Mouse (Mus musculus): ENCODE measurements around the gene Gatad2b. TPM values are rescaled to one million over a fixed set of nuclear protein-coding genes. Genes with fewer than 3 reads are reported as not detected.

The Gatad2b gene
- polyA plus RNA-seq (2015; fragmentation: Illumina TruSeq; extraction: RNeasy Lipid Tissue Mini Kit (QIAGEN cat#74804); ENCODE audit: low read depth, low replicate concordance) = 30.8 TPM

DNA sequence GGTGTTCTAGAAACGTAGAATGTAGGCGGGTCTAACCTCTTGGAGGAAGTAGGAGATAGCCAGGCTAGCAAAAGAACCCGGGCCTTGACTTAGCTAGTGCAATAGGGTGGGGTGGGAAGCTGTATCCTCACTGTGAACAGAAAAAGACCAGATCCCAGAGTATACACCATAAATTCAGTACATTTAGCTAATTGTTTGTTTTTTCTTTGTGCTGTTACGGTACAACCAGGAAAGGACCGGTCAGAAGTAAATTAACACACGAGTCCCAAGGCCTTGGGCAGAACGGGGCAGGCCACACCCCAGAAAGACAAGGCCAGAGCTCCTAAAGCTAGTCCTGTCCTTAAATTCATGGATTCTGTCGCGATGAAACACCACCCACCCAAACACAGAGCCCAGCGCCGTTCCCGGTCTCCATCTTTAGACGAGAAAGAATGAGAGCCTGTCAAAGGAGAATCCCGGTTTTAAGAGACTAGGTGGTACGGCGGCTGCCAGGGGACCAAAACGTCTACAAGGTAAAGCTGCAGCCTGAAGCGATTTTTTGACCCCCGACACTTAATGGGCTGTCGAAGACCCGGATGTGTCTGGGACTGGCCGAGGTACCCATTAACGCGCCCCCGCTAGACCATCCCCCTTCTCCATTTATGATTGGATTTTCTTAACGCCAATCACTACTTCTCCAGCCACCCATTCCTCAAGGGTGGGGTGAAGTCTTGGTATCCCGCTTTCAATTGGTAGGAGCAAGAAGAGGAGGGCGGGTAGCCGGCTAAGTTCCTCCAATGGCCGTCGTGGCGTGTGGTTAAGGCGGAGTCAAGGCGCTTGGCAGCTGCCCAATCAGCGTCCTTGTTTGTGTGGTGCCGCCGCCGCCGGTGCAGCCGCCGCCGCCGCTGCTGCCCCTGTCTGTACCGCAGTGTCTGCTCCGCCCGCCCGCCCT, at the start of gene Gatad2b:
Gene Gatad2b (plus strand): TSS at position 834 of the 931 bp plus-strand sequence.

DNA sequence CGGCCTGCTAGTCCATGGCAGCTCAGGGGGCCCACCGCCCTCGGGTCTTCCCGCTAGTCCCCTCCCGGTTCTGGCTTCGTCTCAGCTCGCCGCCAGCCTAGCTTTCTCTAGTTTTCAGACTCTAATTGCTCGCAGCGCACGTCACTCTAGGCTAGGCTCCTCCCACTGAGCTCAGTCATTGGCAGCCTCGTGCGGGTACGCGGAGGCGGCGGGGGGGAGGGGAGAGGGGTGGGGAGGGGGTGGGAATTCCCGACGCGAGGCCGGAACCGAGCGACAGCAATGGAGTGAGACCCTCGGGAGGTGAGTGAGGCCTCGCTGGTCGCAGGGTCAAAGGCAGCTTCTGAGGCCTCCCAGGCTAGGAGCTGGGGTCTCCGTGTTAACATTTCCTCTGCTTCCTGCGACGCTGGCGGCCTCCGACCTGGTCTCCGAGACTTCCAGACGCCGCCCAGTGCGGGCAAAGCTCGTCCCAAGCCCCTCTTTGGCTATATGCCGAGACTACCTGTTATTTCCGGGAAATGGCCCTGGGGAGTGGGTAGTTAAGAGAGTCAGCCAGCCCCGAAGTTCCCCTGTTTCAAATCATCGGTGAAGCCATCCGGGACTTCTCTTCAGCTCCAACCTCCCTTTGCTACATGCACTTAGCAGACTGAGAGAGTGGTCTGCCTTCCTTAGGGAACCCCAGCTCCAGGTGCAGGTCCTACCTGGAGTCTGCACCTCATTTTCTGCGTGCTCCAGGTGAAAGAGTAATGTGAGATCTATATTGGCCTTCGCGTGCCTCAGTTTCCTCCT, 44.8 kb upstream of the Gatad2b start, which contains the start of gene Slc39a1:
Gene Slc39a1 (plus strand): TSS at position 213 of the 786 bp plus-strand sequence.

DNA sequence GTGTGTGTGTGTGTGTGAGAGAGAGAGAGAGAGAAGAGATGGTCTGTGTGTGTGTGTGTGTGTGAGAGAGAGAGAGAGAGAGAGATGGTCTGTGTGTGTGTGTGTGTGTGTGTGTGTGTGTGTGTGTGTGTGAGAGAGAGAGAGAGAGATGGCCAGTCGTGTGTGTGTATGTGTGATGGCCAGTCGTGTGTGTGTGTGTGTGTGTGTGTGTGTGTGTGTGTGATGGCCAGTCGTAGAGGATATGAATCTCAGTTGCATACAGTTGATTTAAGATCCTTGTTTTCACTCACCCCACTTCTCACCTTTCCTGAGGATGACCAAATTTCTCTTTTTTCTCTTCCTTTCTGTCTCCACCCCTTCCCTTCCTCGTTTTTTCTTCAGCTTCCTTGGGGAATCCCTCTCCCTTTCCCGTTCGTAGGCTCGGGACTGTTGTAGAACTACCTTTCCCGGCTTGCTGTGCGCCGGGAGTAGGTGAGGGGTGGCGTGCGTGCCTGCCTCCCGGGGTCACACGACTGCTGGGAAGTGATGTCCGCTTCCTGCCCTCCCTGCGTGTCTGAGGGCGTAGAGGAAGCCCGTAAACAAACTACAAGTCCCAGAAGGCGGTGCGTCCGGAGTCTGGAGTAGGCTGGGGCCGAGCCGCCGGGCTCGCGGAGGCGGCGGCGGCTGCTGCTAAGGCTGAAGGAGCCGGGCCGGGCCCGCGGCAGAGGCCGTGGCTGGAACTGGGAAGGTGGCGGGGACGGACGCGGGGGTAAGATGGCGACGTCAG, 39.1 kb upstream of the Gatad2b start, which contains the start of gene Crtc2:
Gene Crtc2 (plus strand): TSS at position 511 of the 766 bp plus-strand sequence.

DNA sequence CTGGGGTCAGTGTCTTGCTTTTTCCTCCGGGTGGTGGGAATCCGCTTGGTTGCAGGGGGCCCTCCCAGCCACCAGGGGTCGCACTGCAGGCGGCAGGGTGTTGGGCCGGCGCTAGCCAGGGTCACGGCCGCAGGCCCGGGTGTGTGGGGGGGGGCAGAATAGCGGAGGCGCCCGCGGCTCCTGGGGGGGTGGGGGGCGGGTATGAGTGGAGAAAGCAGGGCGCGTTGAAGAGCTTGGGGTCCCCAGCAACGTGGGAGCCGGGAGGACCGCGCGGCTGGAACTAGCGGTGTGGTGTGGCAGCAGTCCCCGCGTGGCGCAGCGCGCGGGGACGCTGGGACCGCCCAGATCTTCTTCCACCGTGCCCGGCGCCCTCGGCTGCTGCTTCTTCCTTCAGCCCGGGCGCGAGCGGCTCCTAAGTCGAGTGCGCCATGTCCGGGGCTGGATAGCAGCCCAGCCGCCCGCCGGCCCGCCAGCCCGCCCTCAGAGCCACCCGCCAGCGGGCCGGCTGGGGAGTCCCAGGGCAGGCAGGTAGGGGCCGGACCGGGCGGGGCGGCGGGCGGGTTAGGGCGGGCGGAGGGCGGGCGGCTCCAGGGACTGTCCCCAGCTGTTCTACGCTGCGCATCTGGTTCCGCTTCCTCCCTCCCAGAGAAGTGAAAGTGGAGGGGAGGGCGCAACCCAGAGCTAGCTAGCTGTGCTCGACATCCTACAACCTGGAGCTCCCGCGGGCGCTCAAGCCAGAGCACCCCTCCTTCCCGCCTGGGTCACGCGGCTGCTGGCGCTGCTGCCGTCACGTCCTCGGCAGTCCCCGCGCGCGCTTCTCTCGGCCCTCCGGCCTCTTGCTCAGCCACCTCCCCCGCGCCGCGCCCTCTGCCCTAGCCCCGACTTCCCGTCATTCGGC, 27.7 kb upstream of the Gatad2b start, which contains the start of gene Dennd4b:
Gene Dennd4b (plus strand): TSS at position 152 of the 898 bp plus-strand sequence.

DNA sequence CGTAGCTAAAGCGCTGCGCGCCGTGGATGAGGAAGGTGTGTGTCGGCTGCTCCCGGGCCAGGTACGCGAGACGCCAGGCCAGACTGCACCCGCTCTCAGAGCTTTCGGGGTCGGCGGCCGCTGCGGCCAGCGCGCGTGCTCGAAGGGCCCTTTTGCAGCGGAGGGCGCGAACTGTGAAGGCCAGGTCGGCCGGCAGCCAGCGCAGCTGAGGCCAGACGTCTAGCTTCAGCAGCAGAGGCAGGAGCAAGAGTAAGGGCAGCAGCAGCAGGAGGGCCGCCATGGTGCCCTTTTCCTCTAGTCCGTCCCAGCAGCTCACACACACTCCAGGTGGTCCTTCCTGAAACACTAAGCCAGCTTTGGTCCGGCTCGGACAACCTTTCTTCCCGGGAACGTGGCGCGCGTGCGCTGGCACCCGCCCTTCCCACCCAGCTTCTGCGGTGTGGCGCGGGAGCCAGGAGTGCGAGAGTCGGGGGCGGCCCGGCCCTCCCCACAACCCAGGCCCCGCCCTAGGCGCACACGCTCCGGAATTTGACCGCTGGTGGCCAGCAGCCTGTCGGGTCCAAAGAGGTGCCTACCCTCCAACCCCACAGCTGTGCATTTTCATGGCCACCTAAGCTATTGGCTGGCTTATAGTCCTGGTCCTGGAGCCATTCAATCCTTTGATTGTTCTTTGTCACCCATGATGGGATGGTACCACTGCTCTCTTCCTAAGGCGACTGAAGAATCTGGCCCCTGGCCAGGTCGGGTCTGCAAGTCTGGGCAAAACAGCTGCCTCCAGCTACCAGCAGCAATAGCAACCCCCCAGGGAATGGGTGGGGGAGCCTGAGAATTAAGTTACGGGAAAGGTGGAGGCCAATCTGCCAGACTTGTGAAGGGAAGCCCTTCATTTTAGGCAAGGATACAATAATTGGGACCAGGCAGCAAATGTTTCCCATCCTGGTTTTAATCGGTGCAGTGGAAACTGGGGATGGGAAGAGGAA, 96.8 kb downstream of the Gatad2b start, which contains the start of gene Slc27a3:
Gene Slc27a3 (minus strand): TSS at position 428 of the 980 bp plus-strand sequence.

Other genes starting within 250 kb of the Gatad2b start
- gene 4933434E20Rik, start 241.5 kb upstream of the Gatad2b start, polyA plus RNA-seq (2015; fragmentation: Illumina TruSeq; extraction: RNeasy Lipid Tissue Mini Kit (QIAGEN cat#74804); ENCODE audit: low read depth, low replicate concordance) = 126 TPM
- gene Ubap2l, start 240.6 kb upstream of the Gatad2b start, polyA plus RNA-seq (2015; fragmentation: Illumina TruSeq; extraction: RNeasy Lipid Tissue Mini Kit (QIAGEN cat#74804); ENCODE audit: low read depth, low replicate concordance) = 73.2 TPM
- 200 TPM for gene Tpm3, start 220.5 kb upstream of the Gatad2b start, polyA plus RNA-seq (2015; fragmentation: Illumina TruSeq; extraction: RNeasy Lipid Tissue Mini Kit (QIAGEN cat#74804); ENCODE audit: low read depth, low replicate concordance)
- gene Nup210l, start 189.0 kb upstream of the Gatad2b start, polyA plus RNA-seq (2015; fragmentation: Illumina TruSeq; extraction: RNeasy Lipid Tissue Mini Kit (QIAGEN cat#74804); ENCODE audit: low read depth, low replicate concordance) = 0.12 TPM
- gene Rps27, start 79.5 kb upstream of the Gatad2b start, polyA plus RNA-seq (2015; fragmentation: Illumina TruSeq; extraction: RNeasy Lipid Tissue Mini Kit (QIAGEN cat#74804); ENCODE audit: low read depth, low replicate concordance) = 2,748 TPM
- gene Rab13, start 79.5 kb upstream of the Gatad2b start, polyA plus RNA-seq (2015; fragmentation: Illumina TruSeq; extraction: RNeasy Lipid Tissue Mini Kit (QIAGEN cat#74804); ENCODE audit: low read depth, low replicate concordance) = 11.1 TPM
- gene Jtb, start 61.6 kb upstream of the Gatad2b start, polyA plus RNA-seq (2015; fragmentation: Illumina TruSeq; extraction: RNeasy Lipid Tissue Mini Kit (QIAGEN cat#74804); ENCODE audit: low read depth, low replicate concordance) = 74.3 TPM
- 0.43 TPM for gene Creb3l4, start 49.7 kb upstream of the Gatad2b start, polyA plus RNA-seq (2015; fragmentation: Illumina TruSeq; extraction: RNeasy Lipid Tissue Mini Kit (QIAGEN cat#74804); ENCODE audit: low read depth, low replicate concordance)
- 38.5 TPM for gene Slc39a1, start 45.0 kb upstream of the Gatad2b start, polyA plus RNA-seq (2015; fragmentation: Illumina TruSeq; extraction: RNeasy Lipid Tissue Mini Kit (QIAGEN cat#74804); ENCODE audit: low read depth, low replicate concordance)
- gene Crtc2, start 39.0 kb upstream of the Gatad2b start, polyA plus RNA-seq (2015; fragmentation: Illumina TruSeq; extraction: RNeasy Lipid Tissue Mini Kit (QIAGEN cat#74804); ENCODE audit: low read depth, low replicate concordance) = 26.1 TPM
- 19.6 TPM for gene Dennd4b, start 28.0 kb upstream of the Gatad2b start, polyA plus RNA-seq (2015; fragmentation: Illumina TruSeq; extraction: RNeasy Lipid Tissue Mini Kit (QIAGEN cat#74804); ENCODE audit: low read depth, low replicate concordance)
- gene Slc27a3, start 96.8 kb downstream of the Gatad2b start, polyA plus RNA-seq (2015; fragmentation: Illumina TruSeq; extraction: RNeasy Lipid Tissue Mini Kit (QIAGEN cat#74804); ENCODE audit: low read depth, low replicate concordance) = 5.1 TPM
- 40.2 TPM for gene Ints3, start 140.4 kb downstream of the Gatad2b start, polyA plus RNA-seq (2015; fragmentation: Illumina TruSeq; extraction: RNeasy Lipid Tissue Mini Kit (QIAGEN cat#74804); ENCODE audit: low read depth, low replicate concordance)
- 2.9 TPM for gene Npr1, start 172.7 kb downstream of the Gatad2b start, polyA plus RNA-seq (2015; fragmentation: Illumina TruSeq; extraction: RNeasy Lipid Tissue Mini Kit (QIAGEN cat#74804); ENCODE audit: low read depth, low replicate concordance)
- gene Ilf2, start 182.9 kb downstream of the Gatad2b start, polyA plus RNA-seq (2015; fragmentation: Illumina TruSeq; extraction: RNeasy Lipid Tissue Mini Kit (QIAGEN cat#74804); ENCODE audit: low read depth, low replicate concordance) = 126 TPM
- gene Snapin, start 197.9 kb downstream of the Gatad2b start, polyA plus RNA-seq (2015; fragmentation: Illumina TruSeq; extraction: RNeasy Lipid Tissue Mini Kit (QIAGEN cat#74804); ENCODE audit: low read depth, low replicate concordance) = 69.1 TPM
- gene Chtop, start 216.3 kb downstream of the Gatad2b start, polyA plus RNA-seq (2015; fragmentation: Illumina TruSeq; extraction: RNeasy Lipid Tissue Mini Kit (QIAGEN cat#74804); ENCODE audit: low read depth, low replicate concordance) = 185 TPM
- 248 TPM for gene S100a1, start 221.2 kb downstream of the Gatad2b start, polyA plus RNA-seq (2015; fragmentation: Illumina TruSeq; extraction: RNeasy Lipid Tissue Mini Kit (QIAGEN cat#74804); ENCODE audit: low read depth, low replicate concordance)
- 69.5 TPM for gene S100a13, start 221.3 kb downstream of the Gatad2b start, polyA plus RNA-seq (2015; fragmentation: Illumina TruSeq; extraction: RNeasy Lipid Tissue Mini Kit (QIAGEN cat#74804); ENCODE audit: low read depth, low replicate concordance)
- not detected for gene S100a14, start 233.7 kb downstream of the Gatad2b start, polyA plus RNA-seq (2015; fragmentation: Illumina TruSeq; extraction: RNeasy Lipid Tissue Mini Kit (QIAGEN cat#74804); ENCODE audit: low read depth, low replicate concordance)
- gene S100a16, start 244.1 kb downstream of the Gatad2b start, polyA plus RNA-seq (2015; fragmentation: Illumina TruSeq; extraction: RNeasy Lipid Tissue Mini Kit (QIAGEN cat#74804); ENCODE audit: low read depth, low replicate concordance) = 176 TPM